Mouse (Mus musculus) skeletal muscle tissue, postnatal 0 days (tissue): Measurements from ENCODE around the gene Kif2c. TPM values are rescaled to one million over a fixed set of nuclear protein-coding genes. Genes with fewer than 3 reads are reported as not detected.

Experiments used
- microRNA-seq, 2 experiments: library from miRNA; unstranded; fragments of <30 nt; microRNA quantifications; one replicate each; pipeline ENCODE4; 2016
- polyA plus RNA-seq: library from polyadenylated mRNA; unstranded; fragments of >200 nt; fragmentation: Nextera tagmentation; extraction: Ambion mirVana; gene quantifications from 2 replicates; pipeline ENCODE4 v1.2.1, GENCODE M21; 2015

Kif2c gene
- polyA plus RNA-seq: 8.3 and 10.5 TPM in 2 replicates

GRCm38 (mm10) chr4:117181863-117182758 lies at the start of gene Kif2c:
Kif2c (minus strand) TSS chr4:117182639.

GRCm38 (mm10) chr4:117155792-117156355 lies 26.6 kb downstream of the Kif2c start, which contains the start of gene Rps8:
Rps8 (minus strand) TSS chr4:117156243.

GRCm38 (mm10) chr4:117133817-117134600 lies 48.4 kb downstream of the Kif2c start, which contains the start of gene Plk3:
Plk3 (minus strand) TSS chr4:117133963.

GRCm38 (mm10) chr4:117126675-117127290 lies 55.7 kb downstream of the Kif2c start, which contains the start of gene Tctex1d4:
Tctex1d4 (plus strand) TSS chr4:117126794.

GRCm38 (mm10) chr4:117125348-117125909 lies 57.0 kb downstream of the Kif2c start, which contains the start of gene Btbd19:
Btbd19 (minus strand) TSS chr4:117125725.

Small RNAs within 50 kb of the gene (microRNA-seq; reads per million reads assigned to microRNA genes)
- gene Gm22398: 0 reads per million in 2 experiments

Other genes with a start within 250 kb of the Kif2c start
- 69.0 and 75.1 TPM in 2 replicates for gene Urod, start 188.2 kb downstream of the Kif2c start, polyA plus RNA-seq
- 8.5 and 8.8 TPM in 2 replicates for gene Hectd3, start 187.3 kb downstream of the Kif2c start, polyA plus RNA-seq
- 31.1 and 33.3 TPM in 2 replicates for gene Eif2b3, start 163.2 kb downstream of the Kif2c start, polyA plus RNA-seq
- 4.4 and 5.2 TPM in 2 replicates for gene Ptch2, start 86.6 kb downstream of the Kif2c start, polyA plus RNA-seq
- gene Btbd19, start 56.9 kb downstream of the Kif2c start, polyA plus RNA-seq: 2.8 and 4.8 TPM in 2 replicates
- gene Tctex1d4, start 55.8 kb downstream of the Kif2c start, polyA plus RNA-seq: 0.22 TPM in 1 of 2 replicates, not detected in the other
- gene Plk3, start 48.7 kb downstream of the Kif2c start, polyA plus RNA-seq: 1.4 and 2.5 TPM in 2 replicates
- gene Rps8, start 26.4 kb downstream of the Kif2c start, polyA plus RNA-seq: 600 and 626 TPM in 2 replicates
- gene Tmem53, start 69.3 kb upstream of the Kif2c start, polyA plus RNA-seq: 25.5 and 32.8 TPM in 2 replicates
- gene Armh1, start 69.5 kb upstream of the Kif2c start, polyA plus RNA-seq: 0.12 and 0.18 TPM in 2 replicates